Mouse (Mus musculus): ENCODE results near the gene Hist1h3g. TPM values are rescaled to one million over a fixed set of nuclear protein-coding genes. Genes with fewer than 3 reads are reported as not detected.
"Not testable (repeated sequence)": the region's sequence is repeated elsewhere in the genome, so short reads cannot be mapped to it uniquely, and the experiment has no call there.

Gene Hist1h3g
- 3.4 and 5.4 TPM in 2 replicates for polyA plus RNA-seq (2015; fragmentation: Nextera tagmentation; extraction: Ambion mirVana)

GRCm38 (mm10) chr13:23535137-23536075 is at the start of gene Hist1h3g:
Hist1h3g (plus strand) TSS chr13:23535422.
- WGBS = under 1% methylated on average over 52 of the region's 62 CpGs
- peak within 1 kb of the TSS; percentile 75 for H3K4me2 ChIP-seq
- not testable (repeated sequence) for H3K27me3 ChIP-seq, H3K36me3 ChIP-seq, H3K9me3 ChIP-seq
- H3K27ac ChIP-seq = peak within 1 kb of the TSS; percentile 94
- H3K4me3 ChIP-seq = peak within 1 kb of the TSS; percentile 53
- peaks cover 31% of the 10 kb centered on the region for H3K4me1 ChIP-seq
- ATAC-seq (ENCODE audit: insufficient number of reproducible peaks, low FRiP score, low TSS enrichment, low read depth) = peak; percentile 89
- peak within 1 kb of the TSS; percentile 39 for H3K9ac ChIP-seq

DNA sequence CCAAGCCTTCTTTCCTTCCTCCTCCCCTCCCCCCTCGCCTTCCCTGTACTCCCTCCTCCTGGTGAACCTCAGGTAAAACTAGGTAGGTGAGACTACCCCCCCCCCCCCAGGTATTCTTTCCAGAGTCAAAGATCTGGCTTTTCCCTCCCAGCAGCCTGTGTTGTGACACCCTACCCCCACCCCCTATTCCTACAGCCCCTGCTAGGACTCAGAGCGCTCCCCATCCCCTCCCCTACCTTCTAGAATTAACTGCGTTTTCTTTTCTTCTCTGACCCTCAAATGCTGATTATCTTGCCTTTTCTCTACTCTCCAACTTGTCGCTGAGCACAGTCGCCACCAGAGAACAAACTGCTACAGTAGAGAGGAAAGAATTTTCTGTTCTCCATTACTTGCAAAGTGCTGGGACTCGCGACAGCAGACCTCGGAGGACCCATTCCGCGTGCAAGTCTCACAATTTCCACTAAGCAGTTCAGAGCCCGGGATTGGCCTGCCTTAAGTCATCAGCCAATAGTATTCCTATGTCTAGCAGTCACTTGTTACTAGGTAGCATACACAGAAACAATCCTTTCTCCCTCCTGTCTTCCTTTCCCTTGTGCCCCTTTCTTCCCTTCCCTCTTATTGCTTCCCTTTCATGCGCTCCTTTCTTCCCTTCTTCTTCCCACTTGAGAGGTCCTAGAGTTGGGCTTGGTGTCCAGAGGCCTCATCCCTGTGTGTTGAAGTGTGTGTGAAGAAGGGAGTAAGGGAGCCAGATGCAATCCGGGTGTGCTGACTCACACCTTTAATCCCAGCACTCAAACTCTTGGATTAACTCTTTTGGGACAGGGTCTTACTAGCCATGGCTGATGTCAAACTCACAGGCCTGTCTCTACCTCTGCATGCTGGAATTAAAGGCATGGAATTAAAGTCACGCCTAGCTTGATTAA is 46.6 kb upstream of the Hist1h3g start, which contains the start of gene Btn2a2:
Gene Btn2a2 (minus strand): TSS at position 458 of the 923 bp plus-strand sequence.
- no peaks in the 10 kb centered on the region for H3K9me3 ChIP-seq
- no peaks in the 10 kb centered on the region for H3K27me3 ChIP-seq
- peak within 1 kb of the TSS; percentile 65 for H3K4me2 ChIP-seq
- peak within 1 kb of the TSS; percentile 42 for H3K4me3 ChIP-seq
- no peak within 1 kb of the TSS for H3K9ac ChIP-seq
- H3K27ac ChIP-seq = no peak within 1 kb of the TSS
- 7% methylated on average over 14 of the region's 14 CpGs for WGBS
- H3K36me3 ChIP-seq = no peaks in the 10 kb centered on the region
- ATAC-seq (ENCODE audit: insufficient number of reproducible peaks, low FRiP score, low TSS enrichment, low read depth) = peak; percentile 90
- H3K4me1 ChIP-seq = 0 out of 2 replicates have a peak, but pooled peaks cover 2% of the 10 kb centered on the region

GRCm38 (mm10) chr13:23490863-23491262 is 44.4 kb upstream of the Hist1h3g start:
- H3K9ac ChIP-seq = no peak overlapping the region
- H3K9me3 ChIP-seq = no peaks in the 10 kb centered on the region
- H3K4me2 ChIP-seq = no peak overlapping the region
- H3K4me3 ChIP-seq = no peak overlapping the region
- H3K4me1 ChIP-seq = 0 out of 2 replicates have a peak, but pooled peaks cover 2% of the 10 kb centered on the region
- ATAC-seq (ENCODE audit: insufficient number of reproducible peaks, low FRiP score, low TSS enrichment, low read depth) = no peak
- H3K27ac ChIP-seq = no peak overlapping the region
- H3K36me3 ChIP-seq = no peaks in the 10 kb centered on the region
- H3K27me3 ChIP-seq = no peaks in the 10 kb centered on the region
- 61% methylated on average over 1 of the region's 1 CpGs for WGBS

DNA sequence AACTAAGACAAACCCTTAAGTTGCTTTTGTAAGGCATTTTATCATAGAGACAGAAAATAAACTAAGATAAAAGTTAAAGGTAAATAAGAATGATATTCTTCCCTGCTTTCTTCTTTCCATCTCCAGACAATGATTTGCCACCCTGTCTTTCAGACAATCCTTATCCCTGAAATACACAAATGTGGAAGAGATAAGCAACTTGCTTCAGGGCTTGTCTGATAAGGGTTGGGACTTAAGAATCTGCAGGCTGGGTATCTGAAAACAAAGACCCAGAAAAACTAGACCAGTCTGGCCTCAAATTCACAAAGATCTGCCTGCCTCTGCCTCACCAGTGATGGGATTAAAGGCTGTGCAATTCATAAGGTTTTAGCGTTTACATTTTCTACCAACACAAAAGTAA is 44.0 kb upstream of the Hist1h3g start:
- H3K4me2 ChIP-seq = no peak overlapping the region
- H3K27me3 ChIP-seq = no peaks in the 10 kb centered on the region
- H3K4me3 ChIP-seq = no peak overlapping the region
- no peak overlapping the region for H3K27ac ChIP-seq
- 22% methylated on average over 1 of the region's 1 CpGs for WGBS
- H3K9ac ChIP-seq = no peak overlapping the region
- H3K4me1 ChIP-seq = 0 out of 2 replicates have a peak, but pooled peaks cover 2% of the 10 kb centered on the region
- no peaks in the 10 kb centered on the region for H3K36me3 ChIP-seq
- ATAC-seq (ENCODE audit: insufficient number of reproducible peaks, low FRiP score, low TSS enrichment, low read depth) = no peak
- H3K9me3 ChIP-seq = no peaks in the 10 kb centered on the region

DNA sequence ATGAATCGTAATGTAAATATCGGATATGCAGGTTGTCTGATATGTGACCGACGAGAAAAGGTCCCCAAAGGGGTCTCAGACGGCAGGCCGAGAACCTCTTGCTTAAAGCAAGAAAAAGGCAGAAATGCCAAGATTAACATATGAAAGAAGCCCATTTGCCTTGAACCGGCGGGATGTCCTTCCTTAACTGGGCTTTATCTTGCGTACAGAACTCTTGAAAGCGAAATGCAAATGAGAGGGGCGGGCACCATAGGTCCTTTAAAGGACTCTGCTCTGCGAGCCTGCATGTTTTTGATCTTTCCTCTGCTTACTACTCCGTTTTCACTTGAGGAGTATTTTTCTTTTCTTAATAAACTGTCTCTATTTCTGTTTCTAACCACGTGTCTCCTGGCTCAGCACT is 43.2 kb upstream of the Hist1h3g start:
- ATAC-seq (ENCODE audit: insufficient number of reproducible peaks, low FRiP score, low TSS enrichment, low read depth) = no peak
- Histone ChIP-seq H3K9ac (no peak overlapping the region), H3K36me3 (no peaks in the 10 kb centered on the region), H3K4me2 (peak overlapping the region; percentile 30), H3K9me3 (no peaks in the 10 kb centered on the region), H3K4me1 (0 out of 2 replicates have a peak, but pooled peaks cover 2% of the 10 kb centered on the region), H3K4me3 (peak overlapping the region; percentile 15), H3K27ac (no peak overlapping the region), H3K27me3 (no peaks in the 10 kb centered on the region)
- 14% methylated on average over 14 of the region's 14 CpGs for WGBS

DNA sequence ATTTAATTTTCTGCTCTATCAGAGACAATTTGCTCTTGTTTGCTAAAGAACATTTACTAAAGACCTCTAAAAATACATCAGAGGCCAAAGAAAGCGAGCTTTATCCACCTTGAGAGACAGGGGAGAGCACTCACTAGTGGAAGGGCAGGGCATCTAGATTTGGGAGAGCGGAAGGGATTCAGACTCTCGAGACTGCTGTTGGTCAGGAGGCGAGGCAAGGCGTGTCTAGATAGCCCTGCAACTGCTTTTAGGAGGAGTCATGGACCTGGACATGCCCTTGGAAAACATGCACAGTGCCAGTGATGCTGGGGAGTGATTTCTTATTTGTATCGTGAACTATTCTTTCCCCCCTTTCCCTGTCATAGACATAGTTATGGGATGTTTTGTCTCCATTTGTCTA is 39.7 kb upstream of the Hist1h3g start:
- no peaks in the 10 kb centered on the region for H3K27me3 ChIP-seq
- ATAC-seq (ENCODE audit: insufficient number of reproducible peaks, low FRiP score, low TSS enrichment, low read depth) = no peak
- 84% methylated on average over 6 of the region's 6 CpGs for WGBS
- peaks cover 5% of the 10 kb centered on the region for H3K4me1 ChIP-seq
- no peak overlapping the region for H3K27ac ChIP-seq
- no peak overlapping the region for H3K4me2 ChIP-seq
- no peak overlapping the region for H3K4me3 ChIP-seq
- no peak overlapping the region for H3K9ac ChIP-seq
- no peaks in the 10 kb centered on the region for H3K36me3 ChIP-seq
- H3K9me3 ChIP-seq = no peaks in the 10 kb centered on the region

GRCm38 (mm10) chr13:23497656-23498321 is 37.4 kb upstream of the Hist1h3g start:
- no peaks in the 10 kb centered on the region for H3K9me3 ChIP-seq
- no peak for ATAC-seq (ENCODE audit: insufficient number of reproducible peaks, low FRiP score, low TSS enrichment, low read depth)
- no peaks in the 10 kb centered on the region for H3K36me3 ChIP-seq
- H3K27me3 ChIP-seq = no peaks in the 10 kb centered on the region
- peak overlapping the region; percentile 26 for H3K4me3 ChIP-seq
- no peak overlapping the region for H3K27ac ChIP-seq
- peaks cover 5% of the 10 kb centered on the region for H3K4me1 ChIP-seq
- H3K4me2 ChIP-seq = peak overlapping the region; percentile 42
- no peak overlapping the region for H3K9ac ChIP-seq
- 8% methylated on average over 19 of the region's 19 CpGs for WGBS

DNA sequence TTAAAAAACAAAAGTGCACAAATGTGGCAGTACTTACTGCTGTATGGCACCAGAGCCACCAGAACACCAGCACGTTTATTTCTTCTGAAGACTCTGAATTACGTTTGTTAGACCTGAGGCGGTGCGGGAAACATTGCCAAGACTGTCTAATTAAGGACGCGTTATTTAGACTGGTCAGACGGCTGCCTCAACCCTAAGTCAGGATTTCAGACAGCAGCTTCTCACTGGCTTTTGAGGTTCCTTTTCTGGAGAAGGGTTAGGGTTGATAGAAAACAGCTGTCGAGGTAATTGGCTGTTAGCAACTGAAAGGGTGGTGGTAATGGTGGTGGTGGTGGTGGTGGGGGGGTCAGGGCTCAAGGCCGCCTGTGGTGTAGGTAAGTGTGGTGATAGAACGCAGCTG is 36.6 kb upstream of the Hist1h3g start:
- no peaks in the 10 kb centered on the region for H3K27me3 ChIP-seq
- H3K9me3 ChIP-seq = no peaks in the 10 kb centered on the region
- H3K4me2 ChIP-seq = peak overlapping the region; percentile 42
- no peak overlapping the region for H3K27ac ChIP-seq
- WGBS = 4% methylated on average over 10 of the region's 10 CpGs
- H3K36me3 ChIP-seq = no peaks in the 10 kb centered on the region
- H3K4me1 ChIP-seq = peaks cover 5% of the 10 kb centered on the region
- H3K9ac ChIP-seq = no peak overlapping the region
- peak overlapping the region; percentile 26 for H3K4me3 ChIP-seq
- no peak for ATAC-seq (ENCODE audit: insufficient number of reproducible peaks, low FRiP score, low TSS enrichment, low read depth)

DNA sequence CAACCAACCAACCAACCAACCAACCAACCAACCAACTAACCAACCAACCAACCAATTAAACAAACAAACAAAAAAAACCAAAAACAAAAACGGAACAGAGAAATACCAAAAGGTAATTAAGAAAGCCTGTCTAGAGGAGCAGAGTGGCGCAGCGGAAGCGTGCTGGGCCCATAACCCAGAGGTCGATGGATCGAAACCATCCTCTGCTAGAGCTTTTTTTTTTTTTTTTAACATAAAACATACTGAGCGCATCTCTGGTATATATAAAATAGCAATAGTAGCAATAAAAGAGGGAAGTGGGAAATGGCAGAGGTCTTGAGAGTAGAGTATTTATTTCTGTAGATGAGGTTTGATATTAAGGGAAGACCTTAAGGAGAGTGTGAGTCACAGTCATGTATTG is 35.3 kb upstream of the Hist1h3g start:
- Histone ChIP-seq H3K27me3 (no peaks in the 10 kb centered on the region), H3K36me3 (no peaks in the 10 kb centered on the region), H3K27ac (no peak overlapping the region), H3K9me3 (no peaks in the 10 kb centered on the region), H3K4me1 (peaks cover 6% of the 10 kb centered on the region), H3K4me2 (no peak overlapping the region), H3K9ac (no peak overlapping the region), H3K4me3 (no peak overlapping the region)
- 16% methylated on average over 7 of the region's 7 CpGs for WGBS
- no peak for ATAC-seq (ENCODE audit: insufficient number of reproducible peaks, low FRiP score, low TSS enrichment, low read depth)

DNA sequence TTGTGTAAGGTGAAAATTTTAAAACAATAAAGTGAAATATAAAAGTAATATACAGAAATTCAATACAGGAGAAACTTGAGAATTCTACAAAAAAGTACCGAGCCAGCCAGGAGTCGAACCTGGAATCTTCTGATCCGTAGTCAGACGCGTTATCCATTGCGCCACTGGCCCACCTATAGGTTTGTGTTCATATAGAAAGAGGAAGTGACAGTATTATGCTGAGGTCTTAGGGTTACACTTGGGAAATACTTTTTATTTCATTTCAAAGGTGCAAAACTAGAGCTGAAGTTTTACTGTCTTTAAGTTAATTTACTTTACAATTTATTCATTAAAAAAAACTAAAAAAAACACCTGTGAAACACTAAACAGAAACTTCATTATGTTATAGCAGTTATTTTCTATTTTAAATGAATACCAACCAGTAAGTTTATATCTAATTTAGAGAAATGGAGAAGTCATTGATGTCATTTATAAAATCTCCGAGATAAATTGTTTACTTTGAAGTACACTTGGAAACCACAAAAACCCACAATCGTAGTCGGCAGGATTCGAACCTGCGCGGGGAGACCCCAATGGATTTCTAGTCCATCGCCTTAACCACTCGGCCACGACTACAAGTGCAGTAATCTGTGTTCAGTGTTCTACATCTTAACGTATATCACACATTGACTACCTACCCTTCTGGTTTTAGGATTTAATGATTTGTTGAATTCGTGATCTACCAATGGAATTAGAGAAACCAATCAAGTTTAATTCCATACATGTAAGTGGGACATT is 34.6 kb upstream of the Hist1h3g start:
- Histone ChIP-seq H3K4me3 (no peak overlapping the region), H3K27ac (no peak overlapping the region), H3K9me3 (no peaks in the 10 kb centered on the region), H3K36me3 (no peaks in the 10 kb centered on the region), H3K27me3 (no peaks in the 10 kb centered on the region), H3K4me1 (peaks cover 12% of the 10 kb centered on the region), H3K4me2 (no peak overlapping the region), H3K9ac (no peak overlapping the region)
- no peak for ATAC-seq (ENCODE audit: insufficient number of reproducible peaks, low FRiP score, low TSS enrichment, low read depth)
- 5% methylated on average over 17 of the region's 17 CpGs for WGBS

DNA sequence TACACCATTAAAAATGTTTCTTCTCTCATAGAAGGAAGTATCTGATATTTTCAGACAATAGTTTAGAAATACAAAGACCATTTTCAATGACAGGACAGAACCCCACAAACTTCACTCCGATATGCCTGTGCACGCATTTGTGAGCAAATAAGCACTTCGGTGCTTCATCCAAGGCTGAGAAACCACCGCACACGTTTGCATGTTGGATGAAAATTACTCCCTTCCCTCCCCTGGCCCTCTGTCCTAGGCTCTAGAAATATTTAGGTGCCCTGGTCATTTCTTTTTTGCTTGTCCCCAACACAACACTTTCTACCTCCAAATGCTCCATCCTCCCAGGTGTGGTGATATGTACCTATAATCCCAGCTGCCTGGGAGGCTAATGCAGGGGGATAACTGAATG is 33.7 kb upstream of the Hist1h3g start:
- Histone ChIP-seq H3K36me3 (no peaks in the 10 kb centered on the region), H3K9ac (no peak overlapping the region), H3K4me2 (no peak overlapping the region; the same call in 1 of the 2 replicates), H3K9me3 (no peaks in the 10 kb centered on the region), H3K27ac (no peak overlapping the region), H3K4me1 (peaks cover 16% of the 10 kb centered on the region), H3K27me3 (no peaks in the 10 kb centered on the region), H3K4me3 (0 out of 2 replicates have a peak overlapping the region, but pooled peaks have one; percentile 13)
- no peak for ATAC-seq (ENCODE audit: insufficient number of reproducible peaks, low FRiP score, low TSS enrichment, low read depth)
- WGBS = 20% methylated on average over 5 of the region's 5 CpGs

Measured in limb, embryonic 15.5 days (tissue).